Mouse (Mus musculus) bone marrow, adult 2 months (tissue): Measurements from ENCODE around the gene Atg16l2.

Experiments used
- CTCF ChIP-seq: fragments of 200-500 bp; IDR thresholded peaks from 2 replicates; pipeline ENCODE4 v1.5.1; 2011; ENCODE audit warnings: low read length, control low read depth; ENCODE audit not compliant: control insufficient read depth, insufficient read depth
- POLR2A ChIP-seq: fragments of 200-500 bp; IDR thresholded peaks from 2 replicates; pipeline ENCODE4 v1.6.1; 2011; ENCODE audit warnings: low read depth, mild to moderate bottlenecking, control low read depth, low read length, borderline replicate concordance; ENCODE audit not compliant: control insufficient read depth

DNA sequence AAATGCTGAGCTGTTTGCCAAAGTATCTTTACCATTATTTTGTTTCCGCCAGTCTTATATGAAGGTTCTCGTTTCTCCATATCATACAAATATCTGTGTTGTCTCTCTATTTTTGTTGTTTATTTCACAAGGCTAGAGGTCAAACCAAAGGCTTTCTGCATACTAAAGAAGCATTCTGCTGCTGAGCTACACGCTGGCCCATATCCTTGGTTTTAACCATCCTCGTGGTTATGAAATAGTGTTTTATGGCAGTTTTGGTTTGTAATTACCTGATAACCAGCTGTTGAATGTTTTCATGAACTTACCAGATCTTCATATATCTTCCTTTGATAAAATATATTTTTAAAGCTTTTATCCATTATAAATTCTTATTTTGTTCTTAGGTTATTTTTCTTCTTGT, 53.3 kb downstream of the Atg16l2 start:
- no peak for TF ChIP-seq CTCF
- no peak for TF ChIP-seq POLR2A
